Mouse (Mus musculus) midbrain, postnatal 0 days (tissue): ENCODE measurements around the gene Rhobtb1. TPM values are rescaled to one million over a fixed set of nuclear protein-coding genes. Genes with fewer than 3 reads are reported as not detected.

Experiments
- ATAC-seq: fragments of 200-750 bp; cut with Nextera tagmentation; 2 replicates; pipeline ENCODE4 v1.8.0; 2017; ENCODE audit warnings: moderate number of reproducible peaks, mild to moderate bottlenecking, moderate TSS enrichment, moderate library complexity; ENCODE audit not compliant: low FRiP score
- DNase-seq: peaks from one replicate; pipeline ENCODE4 v3.0.0-alpha.2; 2015; ENCODE audit warnings: low spot score
- H3K27ac ChIP-seq: fragments of 300-500 bp; sonication (generic); 2 replicates; pipeline ENCODE4 v1.5.1; 2014; ENCODE audit warnings: low read depth, mild to moderate bottlenecking, low read length, mixed read lengths
- H3K27me3 ChIP-seq: fragments of 300-500 bp; sonication (generic); 2 replicates; pipeline ENCODE4 v1.6.1; 2014; ENCODE audit warnings: low read length, control low read depth, mixed read lengths; ENCODE audit not compliant: insufficient read depth
- H3K36me3 ChIP-seq: fragments of 300-500 bp; sonication (generic); 2 replicates; pipeline ENCODE4 v1.6.1; 2014; ENCODE audit warnings: low read length, control low read depth, mixed read lengths; ENCODE audit not compliant: insufficient read depth
- H3K4me1 ChIP-seq: fragments of 300-500 bp; sonication (generic); 2 replicates; pipeline ENCODE4 v1.6.1; 2014; ENCODE audit warnings: mild to moderate bottlenecking, control low read depth, antibody characterized with exemption, low read length, mixed read lengths; ENCODE audit not compliant: insufficient read depth
- H3K4me2 ChIP-seq: fragments of 300-500 bp; sonication (generic); 2 replicates; pipeline ENCODE4 v1.6.1; 2014; ENCODE audit warnings: low read depth, mild to moderate bottlenecking, low read length, mixed read lengths; ENCODE audit not compliant: poor library complexity, severe bottlenecking
- H3K4me3 ChIP-seq: fragments of 300-500 bp; sonication (generic); 2 replicates; pipeline ENCODE4 v1.5.1; 2014; ENCODE audit warnings: low read depth, mild to moderate bottlenecking, low read length, moderate library complexity
- H3K9ac ChIP-seq: fragments of 300-500 bp; sonication (generic); replicated peaks from 2 replicates; pipeline ENCODE4 v1.6.1; 2014; ENCODE audit warnings: mild to moderate bottlenecking, low read length, moderate library complexity, mixed read lengths; ENCODE audit not compliant: poor library complexity, severe bottlenecking
- H3K9me3 ChIP-seq: fragments of 300-500 bp; sonication (generic); 2 replicates; pipeline ENCODE4 v1.6.1; 2016; ENCODE audit warnings: low read length, control low read depth
- CTCF ChIP-seq: IDR thresholded peaks from 2 replicates; pipeline ENCODE4 v1.5.1; 2016; ENCODE audit warnings: antibody characterized with exemption, mild to moderate bottlenecking
- WGBS: fragments of 180-500 bp; shearing (Covaris S2); extraction: QIAGEN DNeasy Blood & Tissue Kit; methylation state at CpG from one replicate; pipeline ENCODE4 v1.1.7; 2014; 5-methylcytosine and 5-hydroxymethylcytosine counted together
- polyA plus RNA-seq: library from polyadenylated mRNA; unstranded; fragments of >200 nt; fragmentation: Nextera tagmentation; extraction: Ambion mirVana; gene quantifications from 2 replicates; pipeline ENCODE4 v1.2.1, GENCODE M21; 2015
- total RNA-seq: library from RNA; depleted of rRNA; stranded (reverse); fragments of >200 nt; gene quantifications from 2 replicates; pipeline ENCODE4 v1.2.3, GENCODE M21; 2014

Rhobtb1 gene
- total and polyA plus RNA-seq, 2 experiments from 2014 or later = 9.2 to 15.3 TPM

DNA sequence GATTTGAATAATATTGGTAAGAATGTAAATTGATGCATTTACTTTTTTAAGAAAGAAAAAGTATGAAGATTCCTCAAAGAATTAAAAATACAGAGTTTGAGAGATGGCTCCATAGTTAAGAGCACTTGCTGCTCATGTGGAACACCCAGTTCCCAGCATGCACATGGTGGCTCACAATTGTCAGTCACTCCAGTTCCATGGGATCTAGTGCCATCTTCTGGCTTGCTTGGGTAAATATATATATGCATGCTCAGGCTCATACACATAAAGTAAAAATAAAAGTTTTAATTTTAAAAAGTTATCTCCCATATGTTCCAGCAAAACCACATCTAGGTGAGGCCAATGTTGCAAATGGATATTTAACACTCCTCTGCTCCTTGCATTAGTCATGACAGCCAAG lies 36.9 kb upstream of the Rhobtb1 start:
- ATAC-seq (no peak), DNase-seq (no peak)
- H3K27me3 ChIP-seq = no peaks in the 10 kb centered on the region
- H3K4me3 ChIP-seq = no peak overlapping the region
- no peak overlapping the region for H3K4me2 ChIP-seq
- H3K36me3 ChIP-seq = no peaks in the 10 kb centered on the region
- H3K27ac ChIP-seq = no peak overlapping the region
- peak; percentile 47 for TF ChIP-seq CTCF
- no peak overlapping the region for H3K9ac ChIP-seq
- H3K9me3 ChIP-seq = no peaks in the 10 kb centered on the region
- no peaks in the 10 kb centered on the region for H3K4me1 ChIP-seq

DNA sequence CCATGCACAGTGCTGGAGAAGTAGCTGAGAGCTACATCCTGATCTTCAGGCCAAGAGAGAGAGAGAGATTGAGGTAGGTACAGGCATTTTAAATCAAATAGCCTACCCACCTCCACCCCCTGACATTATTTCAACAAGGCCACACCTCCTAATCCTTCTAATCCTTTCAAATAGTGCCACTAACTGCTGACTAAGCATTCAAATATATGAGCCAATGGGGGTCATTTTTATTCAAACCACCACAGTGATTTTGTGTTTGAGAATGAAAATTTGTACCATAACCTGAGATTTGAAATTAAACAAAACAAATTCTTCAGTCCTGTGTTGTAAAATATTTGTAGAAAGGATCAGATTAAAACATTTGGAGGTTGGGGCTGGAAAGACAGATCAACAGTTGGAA lies 33.2 kb upstream of the Rhobtb1 start:
- Histone ChIP-seq H3K36me3 (no peaks in the 10 kb centered on the region), H3K27me3 (no peaks in the 10 kb centered on the region), H3K4me1 (no peaks in the 10 kb centered on the region), H3K27ac (no peak overlapping the region), H3K4me2 (no peak overlapping the region), H3K9me3 (no peaks in the 10 kb centered on the region), H3K4me3 (no peak overlapping the region), H3K9ac (no peak overlapping the region)
- DNase-seq (no peak), ATAC-seq (no peak)
- no peak for TF ChIP-seq CTCF

GRCm38 (mm10) chr10:69118893-69119292 lies 32.3 kb upstream of the Rhobtb1 start:
- no peak overlapping the region for H3K27ac ChIP-seq
- no peaks in the 10 kb centered on the region for H3K36me3 ChIP-seq
- no peak for TF ChIP-seq CTCF
- H3K9me3 ChIP-seq = no peaks in the 10 kb centered on the region
- no peaks in the 10 kb centered on the region for H3K27me3 ChIP-seq
- no peaks in the 10 kb centered on the region for H3K4me1 ChIP-seq
- no peak overlapping the region for H3K4me2 ChIP-seq
- no peak overlapping the region for H3K9ac ChIP-seq
- H3K4me3 ChIP-seq = no peak overlapping the region
- ATAC-seq = no peak
- DNase-seq = no peak
- 82% methylated on average over 3 of the region's 3 CpGs for WGBS

- no peak overlapping the region for H3K4me2 ChIP-seq
- no peak overlapping the region for H3K4me3 ChIP-seq
- DNase-seq (no peak), ATAC-seq (no peak)
- H3K9me3 ChIP-seq = no peaks in the 10 kb centered on the region
- 68% methylated on average over 1 of the region's 1 CpGs for WGBS
- no peaks in the 10 kb centered on the region for H3K4me1 ChIP-seq
- no peak for TF ChIP-seq CTCF
- no peak overlapping the region for H3K27ac ChIP-seq
- H3K27me3 ChIP-seq = no peaks in the 10 kb centered on the region
- no peaks in the 10 kb centered on the region for H3K36me3 ChIP-seq
- H3K9ac ChIP-seq = no peak overlapping the region
Observed at GRCm38 (mm10) chr10:69119456-69119855, 31.8 kb upstream of the Rhobtb1 start.

- no peak overlapping the region for H3K27ac ChIP-seq
- no peaks in the 10 kb centered on the region for H3K4me1 ChIP-seq
- H3K36me3 ChIP-seq = no peaks in the 10 kb centered on the region
- no peak for ATAC-seq
- H3K27me3 ChIP-seq = no peaks in the 10 kb centered on the region
- H3K4me2 ChIP-seq = no peak overlapping the region
- no peak for DNase-seq
- WGBS = 78% methylated on average over 2 of the region's 2 CpGs
- no peak overlapping the region for H3K4me3 ChIP-seq
- H3K9me3 ChIP-seq = no peaks in the 10 kb centered on the region
- H3K9ac ChIP-seq = no peak overlapping the region
- TF ChIP-seq CTCF = no peak
Observed at GRCm38 (mm10) chr10:69126546-69126945, 24.7 kb upstream of the Rhobtb1 start.

DNA sequence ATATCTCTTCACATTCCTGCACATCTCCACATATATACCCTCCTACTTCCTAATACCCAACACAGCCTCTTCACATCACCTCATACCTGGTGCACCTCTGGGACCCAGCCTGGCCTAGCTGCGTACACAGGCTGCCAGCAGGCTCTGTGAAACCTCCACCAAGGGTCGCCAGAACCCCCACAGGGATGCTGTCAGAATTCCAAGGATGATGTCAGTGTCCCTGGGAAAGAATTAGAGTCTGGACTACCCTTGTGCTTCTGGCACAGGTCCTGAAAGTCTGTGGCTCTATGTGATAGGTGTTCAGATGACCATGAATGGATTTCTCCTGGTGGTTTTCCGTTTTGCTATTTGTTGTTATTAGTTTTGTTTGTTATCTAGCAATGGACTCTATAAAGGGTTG lies 22.7 kb upstream of the Rhobtb1 start:
- H3K27me3 ChIP-seq = no peaks in the 10 kb centered on the region
- H3K9ac ChIP-seq = no peak overlapping the region
- WGBS = 77% methylated on average over 3 of the region's 3 CpGs
- DNase-seq (no peak), ATAC-seq (no peak)
- no peak overlapping the region for H3K4me2 ChIP-seq
- H3K27ac ChIP-seq = no peak overlapping the region
- no peaks in the 10 kb centered on the region for H3K36me3 ChIP-seq
- TF ChIP-seq CTCF = no peak
- no peak overlapping the region for H3K4me3 ChIP-seq
- no peaks in the 10 kb centered on the region for H3K9me3 ChIP-seq
- no peaks in the 10 kb centered on the region for H3K4me1 ChIP-seq

GRCm38 (mm10) chr10:69130613-69131012 lies 20.6 kb upstream of the Rhobtb1 start:
- TF ChIP-seq CTCF = no peak
- no peak for ATAC-seq
- no peak for DNase-seq
- Histone ChIP-seq H3K4me2 (no peak overlapping the region), H3K27me3 (no peaks in the 10 kb centered on the region), H3K4me3 (no peak overlapping the region), H3K9me3 (no peaks in the 10 kb centered on the region), H3K9ac (no peak overlapping the region), H3K36me3 (no peaks in the 10 kb centered on the region), H3K4me1 (no peaks in the 10 kb centered on the region), H3K27ac (no peak overlapping the region)
- WGBS = 39% methylated on average over 5 of the region's 5 CpGs
